Mouse (Mus musculus) spleen, adult 2 months (tissue): ENCODE measurements around the gene Olfr718-ps1.

Experiments used
- CTCF ChIP-seq: fragments of 200-500 bp; IDR thresholded peaks from 2 replicates; pipeline ENCODE4 v1.5.1; 2011; ENCODE audit warnings: mild to moderate bottlenecking, inconsistent platforms; ENCODE audit not compliant: insufficient read depth, insufficient read length, insufficient replicate concordance; ENCODE audit errors: extremely low read depth
- POLR2A ChIP-seq: fragments of 200-500 bp; IDR thresholded peaks from 2 replicates; pipeline ENCODE4 v1.6.1; 2011; ENCODE audit warnings: low read depth, low read length, inconsistent platforms

DNA sequence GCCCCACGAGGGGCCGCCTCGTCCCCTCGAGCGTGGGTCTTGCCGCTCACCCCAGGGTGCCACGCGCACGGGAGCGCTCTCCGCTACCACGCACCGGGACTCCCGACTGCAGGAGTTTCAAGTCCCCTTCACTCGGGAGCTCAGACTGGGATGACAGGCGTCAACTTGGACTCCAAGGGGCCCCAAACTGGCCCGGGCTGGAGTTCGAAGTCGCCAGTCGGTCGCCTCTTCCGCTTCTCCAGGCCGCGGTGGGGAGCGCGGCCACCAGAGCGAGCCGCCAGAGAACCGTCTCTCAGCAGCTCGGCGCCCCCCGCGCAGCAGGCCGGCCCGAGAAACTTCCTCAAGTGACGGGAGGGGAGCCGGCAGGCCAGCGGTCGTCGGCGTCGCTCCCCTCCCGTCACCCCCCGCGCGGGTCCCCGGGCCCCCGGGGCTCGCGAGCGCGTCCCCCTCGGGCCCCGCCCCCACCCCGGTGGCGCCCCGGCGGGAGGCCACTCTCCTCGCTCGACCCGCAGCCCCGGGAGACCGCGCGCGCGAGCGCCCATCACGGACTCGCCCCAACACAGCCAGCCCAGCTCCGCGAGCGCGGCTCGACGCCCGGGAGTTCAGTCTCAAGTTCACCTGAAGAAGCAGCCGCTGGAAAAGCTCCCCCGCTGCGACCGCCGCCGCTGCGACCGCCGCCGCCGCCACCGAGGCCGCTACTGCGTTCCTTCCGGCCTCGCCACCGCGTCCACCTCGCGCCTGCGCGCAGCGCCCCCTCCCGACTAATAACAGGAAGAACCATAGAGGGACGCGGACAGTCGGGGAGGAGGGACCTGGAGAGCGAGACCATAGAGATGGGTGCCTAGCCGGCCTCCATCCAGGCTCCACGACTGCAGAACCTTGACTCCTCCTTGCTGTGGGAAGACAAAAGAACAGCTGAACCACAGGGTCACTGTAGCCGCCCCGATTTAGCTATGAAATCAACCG is 34.8 kb downstream of the Olfr718-ps1 start, which contains the start of gene Rnf216:
- TF ChIP-seq CTCF (peak; percentile 54; the same call in 1 of the 2 replicates), POLR2A (peak; percentile 59)
